Mouse (Mus musculus) embryonic facial prominence, embryonic 13.5 days (tissue): ENCODE measurements around the gene Gm29094. TPM values are rescaled to one million over a fixed set of nuclear protein-coding genes. Genes with fewer than 3 reads are reported as not detected.

ENCODE experiments used
- ATAC-seq: fragments of 200-750 bp; cut with Nextera tagmentation; 2 replicates; pipeline ENCODE4 v1.8.0; 2017; ENCODE audit warnings: low read depth; ENCODE audit not compliant: insufficient number of reproducible peaks, insufficient read depth, low FRiP score, low TSS enrichment
- H3K27ac ChIP-seq: fragments of 300-500 bp; sonication (generic); 2 replicates; pipeline ENCODE4 v1.5.1; 2015; ENCODE audit warnings: moderate library complexity, mild to moderate bottlenecking, inconsistent platforms
- H3K27me3 ChIP-seq: fragments of 300-500 bp; sonication (generic); 2 replicates; pipeline ENCODE4 v1.6.1; 2015; ENCODE audit warnings: mild to moderate bottlenecking, inconsistent platforms
- H3K36me3 ChIP-seq: fragments of 300-500 bp; sonication (generic); 2 replicates; pipeline ENCODE4 v1.6.1; 2015; ENCODE audit warnings: mild to moderate bottlenecking, inconsistent platforms
- H3K4me1 ChIP-seq: fragments of 300-500 bp; sonication (generic); 2 replicates; pipeline ENCODE4 v1.6.1; 2015; ENCODE audit warnings: inconsistent platforms
- H3K4me2 ChIP-seq: fragments of 300-500 bp; sonication (generic); 2 replicates; pipeline ENCODE4 v1.6.1; 2015; ENCODE audit warnings: moderate library complexity, mild to moderate bottlenecking, inconsistent platforms
- H3K4me3 ChIP-seq: fragments of 300-500 bp; sonication (generic); 2 replicates; pipeline ENCODE4 v1.5.1; 2015; ENCODE audit warnings: mild to moderate bottlenecking, inconsistent platforms
- H3K9ac ChIP-seq: fragments of 300-500 bp; sonication (generic); 2 replicates; pipeline ENCODE4 v1.6.1; 2015; ENCODE audit warnings: mild to moderate bottlenecking, inconsistent platforms
- H3K9me3 ChIP-seq: fragments of 300-500 bp; sonication (generic); 2 replicates; pipeline ENCODE4 v1.6.1; 2016; ENCODE audit warnings: inconsistent platforms
- WGBS: fragments of 180-500 bp; shearing (Covaris S2); methylation state at CpG from one replicate; pipeline ENCODE4 v1.1.7; 2015; ENCODE audit warnings: mixed read lengths; 5-methylcytosine and 5-hydroxymethylcytosine counted together
- polyA plus RNA-seq: library from polyadenylated mRNA; unstranded; fragments of >200 nt; fragmentation: Nextera tagmentation; extraction: Ambion mirVana; gene quantifications from 2 replicates; pipeline ENCODE4 v1.2.1, GENCODE M21; 2015

Gm29094 gene
- polyA plus RNA-seq, 1 experiment from 2014 or later = not detected

GRCm38 (mm10) chr9:89263968-89264367 is 64.8 kb downstream of the Gm29094 start:
- Histone ChIP-seq H3K27me3 (no peaks in the 10 kb centered on the region), H3K9ac (no peak overlapping the region), H3K9me3 (no peaks in the 10 kb centered on the region), H3K4me3 (no peak overlapping the region), H3K27ac (no peak overlapping the region), H3K36me3 (no peaks in the 10 kb centered on the region), H3K4me1 (no peaks in the 10 kb centered on the region), H3K4me2 (no peak overlapping the region)
- 92% methylated on average over 3 of the region's 3 CpGs for WGBS
- ATAC-seq = no peak

GRCm38 (mm10) chr9:89264571-89264970 is 65.4 kb downstream of the Gm29094 start:
- no peak for ATAC-seq
- Histone ChIP-seq H3K4me1 (no peaks in the 10 kb centered on the region), H3K9ac (no peak overlapping the region), H3K36me3 (no peaks in the 10 kb centered on the region), H3K27me3 (no peaks in the 10 kb centered on the region), H3K27ac (no peak overlapping the region), H3K9me3 (no peaks in the 10 kb centered on the region), H3K4me3 (no peak overlapping the region), H3K4me2 (no peak overlapping the region)
- WGBS = 92% methylated on average over 1 of the region's 1 CpGs

Other genes starting within 250 kb of the Gm29094 start
- not detected in 2 replicates for gene Bcl2a1a, start 242.5 kb upstream of the Gm29094 start, polyA plus RNA-seq
- not detected in 2 replicates for gene Trim43b, start 106.5 kb upstream of the Gm29094 start, polyA plus RNA-seq
- 0.73 and 0.84 TPM in 2 replicates for gene Bcl2a1b, start 170 bp upstream of the Gm29094 start, polyA plus RNA-seq
- gene Mthfs, start 11.3 kb downstream of the Gm29094 start, polyA plus RNA-seq = 31.1 and 37.2 TPM in 2 replicates